Mouse (Mus musculus) olfactory bulb, adult 2 months (tissue): ENCODE data around the gene Nrg3.

Experiments used
- CTCF ChIP-seq: fragments of 200-500 bp; IDR thresholded peaks from 2 replicates; pipeline ENCODE4 v1.5.1; 2012; ENCODE audit warnings: low read depth, mild to moderate bottlenecking, low read length, moderate library complexity; ENCODE audit not compliant: insufficient read depth
- POLR2A ChIP-seq: fragments of 200-500 bp; IDR thresholded peaks from 2 replicates; pipeline ENCODE4 v1.6.1; 2012; ENCODE audit warnings: mild to moderate bottlenecking, low read depth, low read length, moderate library complexity; ENCODE audit not compliant: insufficient read depth

- TF ChIP-seq CTCF (no peak), POLR2A (no peak)
Measured at GRCm38 (mm10) chr14:39117977-39118376, 354.9 kb downstream of the Nrg3 start.
